Mouse (Mus musculus): Measurements from ENCODE around the gene Ubtfl1. TPM values are rescaled to one million over a fixed set of nuclear protein-coding genes. Genes with fewer than 3 reads are reported as not detected.
"Not testable (repeated sequence)": the region's sequence is repeated elsewhere in the genome, so short reads cannot be mapped to it uniquely, and the experiment has no call there.

Gene Ubtfl1
- not detected for total RNA-seq (2021)
- not detected in 2 replicates for polyA plus RNA-seq (2012; rRNA removed)
- long read RNA-seq = 0 reads

- Histone ChIP-seq H3K36me3 (ENCODE audit: control insufficient read depth, insufficient read depth, low read length) (no peaks in the 10 kb centered on the region), H3K4me3 (no peak within 1 kb of the TSS), H3K27me3 (ENCODE audit: control insufficient read depth, insufficient read depth, low read length) (no peaks in the 10 kb centered on the region), H3K9ac (ENCODE audit: low read depth, low read length) (no peak within 1 kb of the TSS), H3K4me1 (ENCODE audit: control insufficient read depth, insufficient read depth, low read length) (no peaks in the 10 kb centered on the region), H3K27ac (no peak within 1 kb of the TSS), H3K79me2 (replicated peaks; ENCODE audit: control insufficient read depth, insufficient read depth, low read length) (no peaks in the 10 kb centered on the region)
- WGBS = 62% methylated on average over 1 of the region's 1 CpGs
- no peak for TF ChIP-seq POLR2A (IDR thresholded peaks at IDR 0.05; ENCODE audit: insufficient read depth, low read depth, low read length)
- no peak for TF ChIP-seq EP300 (IDR thresholded peaks at IDR 0.05; ENCODE audit: insufficient read depth, low read depth, low read length)
- no peak for TF ChIP-seq CTCF (IDR thresholded peaks at IDR 0.05)
- no peak for DNase-seq
- intact Hi-C loops (cut with DNase I) = no loop called here
These were observed at the start of gene Ubtfl1 for GRCm38 (mm10) chr9:18404118-18404517. Ubtfl1 (plus strand) TSS chr9:18404418.

- H3K27ac ChIP-seq; H3K4me3 ChIP-seq; intact Hi-C loops (cut with DNase I); H3K4me1 ChIP-seq (ENCODE audit: control insufficient read depth, insufficient read depth, low read length); H3K36me3 ChIP-seq (ENCODE audit: control insufficient read depth, insufficient read depth, low read length); H3K9ac ChIP-seq (ENCODE audit: low read depth, low read length); DNase-seq; H3K27me3 ChIP-seq (ENCODE audit: control insufficient read depth, insufficient read depth, low read length); H3K79me2 ChIP-seq (replicated peaks; ENCODE audit: control insufficient read depth, insufficient read depth, low read length): not testable (repeated sequence)
- WGBS = 65% methylated on average over 1 of the region's 1 CpGs
These were observed 31.2 kb upstream of the Ubtfl1 start for GRCm38 (mm10) chr9:18373026-18373425.

DNA sequence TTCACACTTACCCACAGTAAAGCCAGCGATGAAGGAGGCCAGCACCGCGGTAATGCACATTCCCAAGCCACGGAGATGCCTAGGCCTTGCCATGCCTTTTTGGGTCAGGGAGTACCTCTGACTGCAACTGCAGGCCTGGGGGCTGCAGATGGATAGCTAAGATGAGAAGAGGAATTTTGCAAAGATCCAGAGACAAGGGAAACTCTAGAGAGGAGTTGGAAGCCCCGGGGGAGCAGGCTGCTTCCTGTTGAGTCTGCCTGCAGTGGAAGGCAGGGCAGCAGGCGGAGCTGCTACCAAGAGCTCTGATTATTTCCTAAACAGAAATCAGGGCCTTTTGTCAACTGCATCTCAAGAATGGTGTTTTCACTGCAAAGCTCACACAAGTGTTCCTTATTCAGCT, 18.4 kb upstream of the Ubtfl1 start:
- H3K9ac ChIP-seq (ENCODE audit: low read depth, low read length) = peak overlapping the region; percentile 70

GRCm38 (mm10) chr9:18399629-18400028, 4.6 kb upstream of the Ubtfl1 start:
- no peak overlapping the region for H3K4me3 ChIP-seq
- H3K79me2 ChIP-seq (replicated peaks; ENCODE audit: control insufficient read depth, insufficient read depth, low read length) = no peaks in the 10 kb centered on the region
- no peaks in the 10 kb centered on the region for H3K27me3 ChIP-seq (ENCODE audit: control insufficient read depth, insufficient read depth, low read length)
- intact Hi-C loops (cut with DNase I) = no loop called here
- H3K9ac ChIP-seq (ENCODE audit: low read depth, low read length) = no peak overlapping the region
- no peak for DNase-seq
- no peaks in the 10 kb centered on the region for H3K4me1 ChIP-seq (ENCODE audit: control insufficient read depth, insufficient read depth, low read length)
- no peak overlapping the region for H3K27ac ChIP-seq
- H3K36me3 ChIP-seq (ENCODE audit: control insufficient read depth, insufficient read depth, low read length) = no peaks in the 10 kb centered on the region
- WGBS = 73% methylated on average over 1 of the region's 1 CpGs
- no peak for TF ChIP-seq POLR2A (IDR thresholded peaks at IDR 0.05; ENCODE audit: insufficient read depth, low read depth, low read length)
- no peak for TF ChIP-seq CTCF (IDR thresholded peaks at IDR 0.05)
- no peak for TF ChIP-seq EP300 (IDR thresholded peaks at IDR 0.05; ENCODE audit: insufficient read depth, low read depth, low read length)

More for the DNA sequence above, 18.4 kb upstream of the Ubtfl1 start:
- Histone ChIP-seq H3K27ac (peak overlapping the region; percentile 59), H3K27me3 (ENCODE audit: control insufficient read depth, insufficient read depth, low read length) (no peaks in the 10 kb centered on the region), H3K79me2 (replicated peaks; ENCODE audit: control insufficient read depth, insufficient read depth, low read length) (no peaks in the 10 kb centered on the region), H3K4me3 (peak overlapping the region; percentile 23), H3K4me1 (ENCODE audit: control insufficient read depth, insufficient read depth, low read length) (no peaks in the 10 kb centered on the region), H3K36me3 (ENCODE audit: control insufficient read depth, insufficient read depth, low read length) (no peaks in the 10 kb centered on the region)
- 13% methylated on average over 6 of the region's 6 CpGs for WGBS
- TF ChIP-seq EP300 (IDR thresholded peaks at IDR 0.05; ENCODE audit: insufficient read depth, low read depth, low read length) (no peak), CTCF (IDR thresholded peaks at IDR 0.05) (peak; percentile 25; the same call in 1 of the 2 replicates)
- intact Hi-C loops (cut with DNase I) = no loop called here
- peak; percentile 43 to 57 for DNase-seq

- DNase-seq; H3K36me3 ChIP-seq (ENCODE audit: control insufficient read depth, insufficient read depth, low read length); H3K4me1 ChIP-seq (ENCODE audit: control insufficient read depth, insufficient read depth, low read length); H3K27me3 ChIP-seq (ENCODE audit: control insufficient read depth, insufficient read depth, low read length); H3K79me2 ChIP-seq (replicated peaks; ENCODE audit: control insufficient read depth, insufficient read depth, low read length); H3K27ac ChIP-seq; intact Hi-C loops (cut with DNase I); H3K4me3 ChIP-seq; H3K9ac ChIP-seq (ENCODE audit: low read depth, low read length): not testable (repeated sequence)
- 47% methylated on average over 2 of the region's 2 CpGs for WGBS
These were observed 1.3 kb upstream of the Ubtfl1 start, which contains the start of gene Naalad2 for GRCm38 (mm10) chr9:18402895-18403294. Naalad2 (minus strand) TSS chr9:18402995.

DNA sequence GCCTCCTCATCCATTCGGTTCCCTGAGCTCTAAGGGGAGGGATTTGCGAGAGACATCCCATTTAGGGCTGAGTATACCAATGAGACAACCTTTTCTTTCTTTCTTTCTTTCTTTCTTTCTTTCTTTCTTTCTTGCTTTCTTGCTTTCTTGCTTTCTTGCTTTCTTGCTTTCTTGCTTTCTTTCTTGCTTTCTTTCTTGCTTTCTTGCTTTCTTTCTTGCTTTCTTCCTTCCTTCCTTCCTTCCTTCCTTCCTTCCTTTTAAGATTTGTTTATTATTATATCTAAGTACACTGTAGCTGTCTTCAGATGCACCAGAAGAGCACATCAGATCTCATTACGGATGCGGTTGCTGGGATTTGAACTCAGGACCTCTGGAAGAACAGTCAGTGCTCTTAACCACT, 8.2 kb downstream of the Ubtfl1 start:
- 73% methylated on average over 4 of the region's 4 CpGs for WGBS
- H3K4me1 ChIP-seq (ENCODE audit: control insufficient read depth, insufficient read depth, low read length) = not testable (repeated sequence)

GRCm38 (mm10) chr9:18430354-18430753, 26.1 kb downstream of the Ubtfl1 start, which contains the start of gene Mbd3l2:
Mbd3l2 (plus strand) TSS chr9:18430654.
- no peaks in the 10 kb centered on the region for H3K79me2 ChIP-seq (replicated peaks; ENCODE audit: control insufficient read depth, insufficient read depth, low read length)
- no peaks in the 10 kb centered on the region for H3K4me1 ChIP-seq (ENCODE audit: control insufficient read depth, insufficient read depth, low read length)
- no peak within 1 kb of the TSS for H3K27ac ChIP-seq
- no peak within 1 kb of the TSS for H3K4me3 ChIP-seq
- H3K27me3 ChIP-seq (ENCODE audit: control insufficient read depth, insufficient read depth, low read length) = no peaks in the 10 kb centered on the region
- H3K36me3 ChIP-seq (ENCODE audit: control insufficient read depth, insufficient read depth, low read length) = no peaks in the 10 kb centered on the region
- H3K9ac ChIP-seq (ENCODE audit: low read depth, low read length) = no peak within 1 kb of the TSS
- no peak for DNase-seq
- no peak for TF ChIP-seq POLR2A (IDR thresholded peaks at IDR 0.05; ENCODE audit: insufficient read depth, low read depth, low read length)
- no peak for TF ChIP-seq CTCF (IDR thresholded peaks at IDR 0.05)
- no peak for TF ChIP-seq EP300 (IDR thresholded peaks at IDR 0.05; ENCODE audit: insufficient read depth, low read depth, low read length)
- intact Hi-C loops (cut with DNase I) = no loop called here

More for the DNA sequence above, 8.2 kb downstream of the Ubtfl1 start:
- intact Hi-C loops (cut with DNase I); H3K9ac ChIP-seq (ENCODE audit: low read depth, low read length); H3K27ac ChIP-seq; DNase-seq; H3K4me3 ChIP-seq; H3K36me3 ChIP-seq (ENCODE audit: control insufficient read depth, insufficient read depth, low read length); H3K79me2 ChIP-seq (replicated peaks; ENCODE audit: control insufficient read depth, insufficient read depth, low read length); H3K27me3 ChIP-seq (ENCODE audit: control insufficient read depth, insufficient read depth, low read length): not testable (repeated sequence)
